Mouse (Mus musculus) right cerebral cortex, postnatal 14 days (tissue): Measurements from ENCODE around the gene Mterf1b.

Source experiments
- DNase-seq: peaks from one replicate; pipeline ENCODE4 v3.0.0; 2022

The Mterf1b gene

GRCm38 (mm10) chr5:4246095-4246494 lies 53.9 kb downstream of the Mterf1b start:
- no peak for DNase-seq
